Mouse (Mus musculus): Measurements from ENCODE around the gene Foxg1. TPM values are rescaled to one million over a fixed set of nuclear protein-coding genes. Genes with fewer than 3 reads are reported as not detected.
A peak's percentile ranks its signal among the peaks of the same experiment; 100 is the strongest.

The Foxg1 gene
- total RNA-seq, 2 experiments from 2014 or later: 97.5 to 110 TPM

DNA sequence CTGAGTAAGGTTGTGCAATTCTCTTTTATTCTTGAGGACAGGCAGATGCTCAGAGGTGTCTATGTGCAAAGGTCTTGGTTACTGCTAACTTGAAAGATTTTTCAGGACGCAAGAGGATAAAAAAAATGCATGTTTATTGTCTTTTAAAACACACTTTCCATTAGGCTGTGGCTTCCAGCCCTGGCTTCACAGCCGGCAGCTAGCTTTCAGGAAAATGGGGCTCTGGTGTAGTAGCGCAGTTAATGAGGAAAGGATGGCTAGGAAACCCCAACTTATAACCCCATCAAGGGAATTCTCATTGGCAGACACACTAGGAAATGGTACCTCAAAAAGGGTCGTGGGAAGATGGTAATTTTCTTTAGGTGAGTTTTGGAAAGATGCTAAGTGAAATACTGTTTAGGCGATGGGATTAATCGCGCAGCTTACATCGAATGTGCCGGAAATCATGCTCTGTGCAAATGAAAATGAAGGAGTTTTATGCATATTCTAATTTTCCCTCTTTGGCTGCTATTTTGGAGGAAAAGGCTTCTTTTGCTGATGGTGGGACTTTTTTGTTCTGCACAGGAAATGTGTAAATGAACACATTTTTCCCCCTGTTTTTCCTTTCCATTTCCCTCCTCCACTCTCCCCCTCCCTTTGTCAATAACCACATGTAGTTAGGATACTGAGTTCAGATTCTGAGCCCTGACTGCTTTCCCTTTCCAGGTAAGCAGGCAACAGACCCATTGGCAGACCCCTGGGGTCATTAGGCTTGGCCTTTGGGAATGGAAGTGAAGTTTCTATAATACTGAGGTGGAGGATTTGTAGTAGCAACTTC is 17.8 kb downstream of the Foxg1 start:
- DNase-seq (ENCODE audit: low spot score in 2 of 2): peak in 1 of 2 experiments; percentile 8

DNA sequence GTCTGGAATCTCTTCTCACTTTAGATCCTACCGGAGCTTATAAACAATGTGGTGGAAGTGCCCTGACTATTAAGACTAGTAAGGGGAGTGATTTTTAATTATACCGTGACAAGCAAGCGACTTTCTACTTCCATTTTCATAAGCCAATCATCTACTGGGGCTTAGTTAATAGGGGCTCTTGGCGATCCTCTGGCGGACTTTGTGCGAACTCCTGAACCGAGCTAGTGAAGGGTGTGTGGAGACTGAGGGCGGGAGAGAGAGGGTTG is 18.3 kb downstream of the Foxg1 start:
- DNase-seq (ENCODE audit: low spot score in 2 of 2): no peak

DNA sequence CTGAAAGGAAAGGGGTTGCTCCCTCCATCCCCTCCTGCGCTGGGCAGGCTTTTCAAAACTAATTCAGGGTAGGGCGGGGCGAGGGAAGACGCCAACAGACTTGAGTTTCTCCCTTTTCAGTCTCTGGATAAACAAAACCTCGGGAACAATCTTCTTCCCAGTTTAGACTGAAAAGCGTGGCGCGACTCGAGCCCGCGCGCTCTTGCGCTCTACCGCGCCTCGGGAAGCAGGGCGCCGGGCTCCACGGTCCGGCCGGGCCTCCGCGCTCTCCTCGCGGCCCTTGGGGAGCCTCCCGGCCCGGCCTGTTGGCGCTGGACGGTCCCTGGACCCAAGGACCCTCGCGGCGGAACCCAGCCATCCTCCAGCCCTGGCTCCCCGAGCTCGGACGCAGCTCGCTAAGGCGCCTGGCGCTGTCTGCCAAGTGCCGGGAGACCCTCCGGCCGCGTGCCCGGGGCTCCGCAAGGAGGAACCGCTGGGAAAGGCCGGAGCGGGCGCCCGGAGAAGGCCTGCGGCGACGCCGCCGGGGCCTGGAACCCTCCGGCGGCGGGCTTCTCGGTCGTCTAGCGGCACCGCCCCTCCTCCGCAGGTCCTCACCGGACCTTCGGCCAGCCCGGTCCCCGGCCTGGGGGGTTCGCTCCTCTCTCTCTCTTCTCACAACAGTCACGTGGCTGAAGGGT is 18.8 kb downstream of the Foxg1 start:
- DNase-seq (ENCODE audit: low spot score in 2 of 2): peak; percentile 59 to 70

DNA sequence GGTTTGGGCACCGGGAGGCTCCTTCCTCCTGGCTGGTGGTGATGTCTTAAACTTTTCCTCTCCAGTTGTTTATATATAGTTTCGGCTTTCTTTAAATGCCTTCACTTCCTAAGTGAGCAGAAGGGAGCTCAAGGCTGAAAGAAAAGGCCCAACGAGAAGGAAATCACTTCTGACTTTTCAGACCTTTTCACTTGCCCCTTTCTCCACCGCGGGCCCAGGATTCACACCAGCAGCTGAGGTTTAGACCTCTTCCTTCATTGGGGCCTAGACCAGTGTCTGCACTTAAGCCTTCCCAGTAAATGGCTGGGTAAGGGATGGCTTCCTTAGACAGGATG is 19.3 kb downstream of the Foxg1 start:
- no peak for DNase-seq (ENCODE audit: low spot score in 2 of 2)

DNA sequence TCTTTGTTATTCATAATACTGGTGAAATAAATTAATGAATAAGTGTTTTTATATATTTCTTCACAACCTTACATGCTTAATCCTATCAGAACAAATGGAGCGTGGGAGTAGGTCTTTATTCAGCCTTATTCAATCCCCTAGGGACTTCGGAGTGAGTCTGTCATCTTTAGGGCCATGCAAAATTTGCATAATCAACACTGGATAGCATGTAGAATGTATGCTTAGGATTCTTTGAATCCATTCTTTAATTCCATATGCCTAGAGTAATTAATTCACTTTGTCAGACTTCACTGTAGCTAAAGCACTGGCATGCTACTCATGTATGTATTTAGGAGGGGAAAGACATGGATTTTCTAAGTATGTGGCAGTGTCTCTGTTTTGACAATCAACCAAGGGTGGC is 27.4 kb downstream of the Foxg1 start:
- DNase-seq (ENCODE audit: low spot score in 2 of 2): no peak

DNA sequence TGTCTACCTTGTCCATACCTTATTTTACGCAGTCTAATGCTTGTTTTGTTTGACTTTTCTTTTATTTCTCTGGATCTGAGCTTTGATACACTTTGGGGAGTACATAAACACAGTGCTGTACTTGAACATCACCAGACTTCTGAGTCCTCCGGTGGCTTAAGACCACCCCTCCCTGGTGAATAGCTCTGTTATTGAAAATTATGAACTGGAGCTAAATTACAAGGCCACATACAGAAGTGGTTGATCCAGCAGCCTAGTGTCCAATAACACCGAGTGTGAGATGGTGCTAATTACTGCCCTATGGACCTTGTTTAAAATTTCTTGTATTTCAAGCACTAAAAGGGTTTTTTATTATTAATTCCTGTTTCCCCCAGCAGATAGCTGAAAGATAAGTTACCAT is 35.5 kb downstream of the Foxg1 start:
- DNase-seq (ENCODE audit: low spot score in 2 of 2): no peak

Other genes with a start within 250 kb of the Foxg1 start
- 1 to 10 TPM; 6.3 to 6.9 TPM for gene Gm43517, start 2.5 kb downstream of the Foxg1 start, total RNA-seq (2021)